Mouse (Mus musculus) CH12.LX (cell line): Measurements from ENCODE around the gene Atp5f1.
"Not testable (repeated sequence)": the region's sequence is repeated elsewhere in the genome, so short reads cannot be mapped to it uniquely, and the experiment has no call there.

Experiments used
- CTCF ChIP-seq, 2 experiments: IDR thresholded peaks in 1 of 2; conservative IDR thresholded peaks in 1 of 2; 2 replicates each; pipeline ENCODE4 v1.5.1; 2011 to 2012; ENCODE audit warnings: low read depth in 2 of 2, low read length in 2 of 2, improper control_type of control experiment in 1 of 2, inconsistent platforms in 1 of 2, mild to moderate bottlenecking in 1 of 2, moderate library complexity in 1 of 2
- ELF1 ChIP-seq: IDR thresholded peaks from 2 replicates; pipeline ENCODE4 v1.6.1; 2014; ENCODE audit warnings: low read depth, mild to moderate bottlenecking, inconsistent platforms, low read length, improper control_type of control experiment
- EP300 ChIP-seq: IDR thresholded peaks from 2 replicates; pipeline ENCODE4 v1.6.1; 2011; ENCODE audit warnings: low read length, improper control_type of control experiment
- HCFC1 ChIP-seq: IDR thresholded peaks from 2 replicates; pipeline ENCODE4 v1.6.1; 2012; ENCODE audit warnings: low read depth, mild to moderate bottlenecking, inconsistent platforms, low read length, improper control_type of control experiment
- JUND ChIP-seq: conservative IDR thresholded peaks from 2 replicates; pipeline ENCODE4 v1.6.1; 2011; ENCODE audit warnings: low read depth, low read length, improper control_type of control experiment
- POLR2A ChIP-seq: IDR thresholded peaks from 2 replicates; pipeline ENCODE4 v1.6.1; 2011; ENCODE audit warnings: low read depth, mild to moderate bottlenecking, improper control_type of control experiment, low read length
- RAD21 ChIP-seq: IDR thresholded peaks from 2 replicates; pipeline ENCODE4 v1.6.1; 2011; ENCODE audit warnings: low read depth, mild to moderate bottlenecking, low read length, improper control_type of control experiment, moderate library complexity
- SIN3A ChIP-seq: IDR thresholded peaks from 2 replicates; pipeline ENCODE4 v1.6.1; 2012; ENCODE audit warnings: low read length, improper control_type of control experiment, inconsistent platforms
- UBTF ChIP-seq: IDR thresholded peaks from 2 replicates; pipeline ENCODE4 v1.6.1; 2012; ENCODE audit warnings: low read depth, mild to moderate bottlenecking, inconsistent platforms, low read length, improper control_type of control experiment, moderate library complexity
- USF1 ChIP-seq: IDR thresholded peaks from 2 replicates; pipeline ENCODE4 v1.6.1; 2014; ENCODE audit warnings: low read depth, mild to moderate bottlenecking, inconsistent platforms, low read length, improper control_type of control experiment
- ZNF384 ChIP-seq: IDR thresholded peaks from 2 replicates; pipeline ENCODE4 v1.6.1; 2012; ENCODE audit warnings: low read depth, low read length, improper control_type of control experiment, inconsistent platforms

DNA sequence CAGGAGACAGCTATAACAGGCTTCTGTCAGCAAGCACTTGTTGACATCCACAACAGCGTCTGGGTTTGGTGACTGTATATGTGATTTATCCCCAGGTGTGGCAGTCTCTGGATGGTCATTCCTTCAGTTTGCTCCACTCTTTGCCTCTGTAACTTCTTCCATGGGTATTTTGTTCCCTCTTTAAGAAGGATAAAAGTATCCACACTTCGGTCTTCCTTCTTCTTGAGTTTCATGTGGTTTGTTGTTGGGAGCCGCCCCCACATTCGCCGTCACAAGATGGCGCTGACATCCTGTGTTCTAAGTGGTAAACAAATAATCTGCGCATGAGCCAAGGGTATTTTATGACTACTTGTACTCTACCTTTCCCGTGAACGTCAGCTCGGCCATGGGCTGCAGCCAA, 43.5 kb upstream of the Atp5f1 start:
- TF ChIP-seq UBTF, EP300, ZNF384, USF1, SIN3A, HCFC1, POLR2A, JUND: not testable (repeated sequence)
- TF ChIP-seq CTCF (conservative IDR thresholded peaks at IDR 0.05 in 1 of 2, IDR thresholded peaks at IDR 0.05 in 1 of 2; ENCODE audit: low read depth in 2 of 2, low read length in 2 of 2) = peak in 1 of 2 experiments; percentile 35; a peak in 2 of 4 replicates
- TF ChIP-seq RAD21 = peak; percentile 29
- 0 out of 2 replicates have a peak, but pooled peaks have one; percentile 3 for TF ChIP-seq ELF1
